Mouse (Mus musculus): ENCODE data around the gene Wipi1. TPM values are rescaled to one million over a fixed set of nuclear protein-coding genes. Genes with fewer than 3 reads are reported as not detected.

Wipi1 gene
- polyA plus RNA-seq, 1 experiment from 2014 or later, result 36.7 TPM

DNA sequence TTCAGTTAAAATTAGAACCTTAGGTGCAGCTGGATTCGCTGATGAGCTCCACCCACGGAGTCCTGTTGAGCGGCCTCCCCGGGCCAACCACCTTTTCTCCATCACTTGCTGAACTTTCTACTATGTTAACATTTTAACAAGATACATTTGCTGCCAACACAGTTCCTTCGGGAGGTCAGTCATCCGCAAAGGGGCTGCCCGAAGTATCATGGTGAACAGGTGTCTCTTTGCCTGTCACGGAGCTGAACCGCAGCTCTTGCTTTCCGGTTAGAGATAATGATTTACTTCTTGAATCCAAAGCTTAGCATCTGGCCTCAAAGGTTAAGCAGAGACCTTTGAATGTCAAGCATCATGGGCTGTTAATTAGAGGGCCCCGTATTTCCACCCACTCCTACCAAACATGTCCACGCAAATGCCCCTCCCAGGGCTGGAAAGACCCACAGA lies 66.0 kb downstream of the Wipi1 start:
- ChIA-PET POLR2A (interaction anchor here (0.7 to 1.0 kb wide), 3 partner anchors 16 to 246 kb away, joined by 3 read pairs; no protein-coding TSS in a partner anchor), CTCF (interaction anchor here (1.0 to 1.2 kb wide), 2 partner anchors 9 to 28 kb away, joined by 3 to 4 read pairs; no protein-coding TSS in a partner anchor)
- in situ Hi-C loops (cut with MboI; ENCODE audit: low pct_unique_long_range_greater_than_20kb), result no loop called here
- no peak for ATAC-seq
- TF ChIP-seq CTCF (IDR thresholded peaks at IDR 0.05), result no peak
- H3K27me3 ChIP-seq, result no peaks in the 10 kb centered on the region
- DNase-seq (ENCODE audit: low read depth, low spot score), result no peak

DNA sequence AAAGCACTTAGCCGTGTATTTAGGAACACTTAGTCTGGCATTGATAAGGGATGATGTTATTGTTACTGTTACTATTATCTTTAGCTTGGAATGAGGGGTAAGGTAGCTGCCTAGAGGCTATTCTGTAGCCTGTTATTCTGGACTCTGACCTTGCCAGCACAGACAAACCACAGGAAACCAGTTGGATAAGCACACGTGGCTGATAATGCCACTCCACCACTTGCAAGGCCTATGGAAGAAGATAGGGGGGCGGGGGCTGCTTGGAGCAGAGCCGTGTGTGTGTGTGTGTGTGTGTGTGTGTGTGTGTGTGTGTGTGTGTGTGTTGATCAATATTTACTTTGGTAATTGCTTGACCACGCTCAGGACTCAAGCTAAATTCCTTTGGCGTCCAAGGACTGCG lies 66.5 kb downstream of the Wipi1 start:
- ChIA-PET CTCF (interaction anchor here (1.2 kb wide), 1 partner anchor 9 kb away, joined by 4 read pairs; no protein-coding TSS in a partner anchor), POLR2A (interaction anchor here (0.7 to 1.0 kb wide), 2 partner anchors 76 to 246 kb away, joined by 3 read pairs; no protein-coding TSS in a partner anchor)
- ATAC-seq, result no peak
- in situ Hi-C loops (cut with MboI; ENCODE audit: low pct_unique_long_range_greater_than_20kb), result no loop called here
- TF ChIP-seq CTCF (IDR thresholded peaks at IDR 0.05), result no peak
- no peaks in the 10 kb centered on the region for H3K27me3 ChIP-seq
- no peak for DNase-seq (ENCODE audit: low read depth, low spot score)

DNA sequence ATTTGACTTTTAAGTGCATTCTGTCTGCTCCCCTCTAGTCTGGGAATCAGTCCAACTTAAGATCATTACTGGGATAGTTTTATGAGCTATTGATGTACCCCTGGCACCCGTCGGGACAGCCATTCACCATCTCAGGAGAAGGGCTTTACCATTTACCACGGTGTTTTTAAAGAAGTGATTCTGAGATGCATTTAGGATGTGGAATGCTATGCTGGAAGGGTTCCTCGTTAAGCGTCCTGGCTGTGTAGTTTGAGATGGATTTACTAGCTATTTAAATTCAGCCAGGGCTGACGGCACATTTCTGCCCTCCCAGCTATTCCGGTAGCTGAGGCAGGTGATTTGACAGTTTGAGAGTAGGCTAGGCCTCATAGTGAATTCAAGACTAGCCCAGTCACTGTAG lies 67.3 kb downstream of the Wipi1 start:
- no peak for TF ChIP-seq CTCF (IDR thresholded peaks at IDR 0.05)
- CTCF ChIA-PET, result interaction anchor here (0.8 to 1.0 kb wide), 2 partner anchors 18 to 56 kb away, joined by 3 read pairs; no protein-coding TSS in a partner anchor
- POLR2A ChIA-PET, result no interaction called here
- ATAC-seq (no peak), DNase-seq (ENCODE audit: low read depth, low spot score) (no peak)
- no peaks in the 10 kb centered on the region for H3K27me3 ChIP-seq
- in situ Hi-C loops (cut with MboI; ENCODE audit: low pct_unique_long_range_greater_than_20kb), result no loop called here

DNA sequence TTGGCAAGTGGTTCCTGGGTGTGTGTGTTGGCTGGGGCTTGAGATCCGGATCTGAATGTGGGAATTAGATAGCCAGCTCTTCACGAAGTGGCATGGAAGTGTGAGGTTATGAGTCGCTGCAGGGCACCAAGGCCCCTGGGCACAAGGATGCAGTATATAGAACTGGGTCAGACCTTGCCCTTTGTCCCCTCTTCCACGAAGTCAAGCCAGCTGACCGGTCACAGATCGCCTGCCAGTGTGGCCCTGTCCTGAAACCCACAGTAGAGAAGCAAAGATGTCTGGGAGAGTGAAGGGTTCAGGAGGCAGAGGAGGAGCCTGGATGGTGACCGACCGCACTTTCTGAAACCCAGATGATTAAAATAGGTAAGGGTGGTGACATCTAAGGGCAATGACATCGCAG lies 68.3 kb downstream of the Wipi1 start:
- DNase-seq (ENCODE audit: low read depth, low spot score), result no peak
- ChIA-PET POLR2A (no interaction called here), CTCF (interaction anchor here (1.0 to 1.2 kb wide), 2 partner anchors 14 to 55 kb away, joined by 3 read pairs; no protein-coding TSS in a partner anchor)
- in situ Hi-C loops (cut with MboI; ENCODE audit: low pct_unique_long_range_greater_than_20kb), result no loop called here
- no peak for TF ChIP-seq CTCF (IDR thresholded peaks at IDR 0.05)
- ATAC-seq, result no peak
- H3K27me3 ChIP-seq, result no peaks in the 10 kb centered on the region

DNA sequence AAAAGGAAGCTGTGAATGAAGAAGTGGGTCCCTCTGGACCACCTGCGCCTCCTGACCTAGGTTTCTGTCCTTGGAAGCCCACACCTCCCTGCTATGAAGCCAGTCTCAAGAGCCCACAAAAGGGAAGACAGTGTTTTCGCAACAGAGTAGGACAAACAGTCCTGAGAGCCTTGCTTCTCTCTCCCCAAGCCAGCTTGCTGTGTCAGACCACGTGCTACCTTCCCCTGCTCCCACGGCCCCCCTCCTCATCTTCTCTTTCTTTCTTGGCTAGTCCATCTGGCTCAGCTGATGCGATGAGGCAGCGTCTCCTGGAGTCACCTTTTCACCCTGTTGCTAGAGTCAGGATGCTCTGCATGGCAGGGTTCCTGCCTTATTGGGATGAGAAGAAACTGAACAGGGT lies 72.5 kb downstream of the Wipi1 start:
- no peaks in the 10 kb centered on the region for H3K27me3 ChIP-seq
- DNase-seq (ENCODE audit: low read depth, low spot score), result no peak
- ChIA-PET POLR2A (no interaction called here), CTCF (interaction anchor here (1.0 kb wide), 1 partner anchor 15 kb away, joined by 5 read pairs; no protein-coding TSS in a partner anchor)
- no peak for ATAC-seq
- in situ Hi-C loops (cut with MboI; ENCODE audit: low pct_unique_long_range_greater_than_20kb), result no loop called here
- no peak for TF ChIP-seq CTCF (IDR thresholded peaks at IDR 0.05)

DNA sequence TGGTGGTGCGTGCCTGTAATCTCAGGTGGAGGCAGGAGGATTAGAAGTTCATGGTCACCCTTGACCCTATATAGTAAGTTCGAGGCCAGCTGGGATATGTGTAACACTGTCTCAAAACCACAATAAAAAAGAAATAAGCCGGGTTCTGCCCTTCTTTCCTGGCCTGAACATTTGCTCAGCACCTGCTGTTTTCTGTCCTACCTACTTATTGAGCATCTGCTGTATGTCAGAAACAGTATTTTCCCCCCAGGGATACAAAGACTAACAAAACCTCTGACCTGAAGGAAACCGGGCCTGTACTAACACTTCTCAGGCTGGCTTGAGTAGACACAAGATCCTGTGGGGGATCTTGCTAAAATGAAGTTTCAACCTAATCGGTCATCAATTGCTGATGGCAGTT lies 74.8 kb downstream of the Wipi1 start:
- ChIA-PET POLR2A (interaction anchor here (0.6 kb wide), 1 partner anchor 708 kb away, joined by 3 read pairs; no protein-coding TSS in a partner anchor), CTCF (interaction anchor here (1.3 kb wide), 1 partner anchor 9 kb away, joined by 4 read pairs; no protein-coding TSS in a partner anchor)
- in situ Hi-C loops (cut with MboI; ENCODE audit: low pct_unique_long_range_greater_than_20kb), result no loop called here
- no peaks in the 10 kb centered on the region for H3K27me3 ChIP-seq
- ATAC-seq (no peak), DNase-seq (ENCODE audit: low read depth, low spot score) (no peak)
- no peak for TF ChIP-seq CTCF (IDR thresholded peaks at IDR 0.05)

DNA sequence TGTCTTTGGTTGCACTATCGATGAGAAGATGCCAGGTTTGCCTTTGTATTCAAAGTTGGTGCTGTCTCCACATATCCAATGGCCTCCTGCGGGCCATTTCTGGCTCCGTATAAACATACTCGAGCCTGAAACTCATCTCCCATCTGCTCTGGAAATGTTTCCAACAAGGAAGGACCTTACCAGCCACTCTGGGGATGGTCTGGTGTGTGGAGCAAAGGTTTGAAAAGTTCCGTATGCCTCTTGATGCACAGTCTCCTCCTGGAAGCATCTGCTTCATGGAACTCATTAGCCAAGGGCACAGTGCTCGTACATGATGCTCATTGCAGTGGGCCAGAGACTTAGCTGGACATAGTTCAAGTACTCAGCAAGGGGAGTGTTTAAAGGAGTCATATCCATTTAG lies 75.8 kb downstream of the Wipi1 start:
- TF ChIP-seq CTCF (IDR thresholded peaks at IDR 0.05), result no peak
- CTCF ChIA-PET, result interaction anchor here (1.3 kb wide), 1 partner anchor 10 kb away, joined by 4 read pairs; no protein-coding TSS in a partner anchor
- H3K27me3 ChIP-seq, result no peaks in the 10 kb centered on the region
- ATAC-seq (no peak), DNase-seq (ENCODE audit: low read depth, low spot score) (no peak)
- POLR2A ChIA-PET, result no interaction called here
- in situ Hi-C loops (cut with MboI; ENCODE audit: low pct_unique_long_range_greater_than_20kb), result no loop called here

DNA sequence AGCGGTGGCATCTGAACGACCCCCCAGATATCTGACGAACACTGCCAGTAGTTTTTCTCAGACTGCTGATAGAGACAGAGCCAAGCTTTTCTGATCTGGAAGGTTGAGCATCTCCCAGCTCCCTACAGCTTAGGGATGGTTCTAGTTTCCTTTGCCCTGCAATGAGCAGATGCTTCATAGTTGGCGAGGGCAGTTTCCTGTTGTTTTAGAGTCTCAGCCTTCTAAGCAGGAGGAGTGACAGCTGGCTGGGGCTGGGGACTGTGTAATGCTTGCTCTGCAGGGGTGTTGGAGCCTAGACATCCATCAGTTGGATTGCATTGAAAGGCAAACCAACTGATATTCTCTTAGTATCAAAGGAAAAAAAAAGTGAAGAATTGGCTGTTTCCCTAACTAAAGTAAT lies 81.7 kb downstream of the Wipi1 start:
- in situ Hi-C loops (cut with MboI; ENCODE audit: low pct_unique_long_range_greater_than_20kb), result no loop called here
- no peak for TF ChIP-seq CTCF (IDR thresholded peaks at IDR 0.05)
- peak; percentile 29 for ATAC-seq
- ChIA-PET POLR2A (no interaction called here), CTCF (no interaction called here)
- H3K27me3 ChIP-seq, result no peaks in the 10 kb centered on the region
- DNase-seq (ENCODE audit: low read depth, low spot score), result no peak

DNA sequence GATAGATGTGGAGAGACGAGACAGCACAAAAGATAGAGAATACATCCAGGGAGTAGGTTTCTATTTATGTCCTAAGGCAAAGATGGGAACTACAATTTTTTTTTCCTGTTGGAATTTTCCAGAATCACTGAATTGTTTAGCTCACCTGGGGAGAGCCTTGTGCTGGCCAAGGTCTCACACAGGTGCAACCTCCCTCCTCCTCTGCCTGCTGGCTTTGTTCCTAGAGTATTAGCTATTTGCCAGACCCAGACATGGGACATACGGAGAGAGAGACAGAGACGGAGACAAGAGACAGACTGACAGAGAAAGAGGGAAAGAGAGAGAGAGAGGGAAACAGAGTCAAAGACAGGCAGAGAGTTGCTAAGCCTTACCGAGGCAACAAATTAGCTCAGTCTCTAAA lies 86.2 kb downstream of the Wipi1 start:
- no peak for DNase-seq (ENCODE audit: low read depth, low spot score)
- ATAC-seq, result no peak
- POLR2A ChIA-PET, result no interaction called here
- in situ Hi-C loops (cut with MboI; ENCODE audit: low pct_unique_long_range_greater_than_20kb), result no loop called here
- no peak for TF ChIP-seq CTCF (IDR thresholded peaks at IDR 0.05)
- CTCF ChIA-PET, result no interaction called here
- no peaks in the 10 kb centered on the region for H3K27me3 ChIP-seq

DNA sequence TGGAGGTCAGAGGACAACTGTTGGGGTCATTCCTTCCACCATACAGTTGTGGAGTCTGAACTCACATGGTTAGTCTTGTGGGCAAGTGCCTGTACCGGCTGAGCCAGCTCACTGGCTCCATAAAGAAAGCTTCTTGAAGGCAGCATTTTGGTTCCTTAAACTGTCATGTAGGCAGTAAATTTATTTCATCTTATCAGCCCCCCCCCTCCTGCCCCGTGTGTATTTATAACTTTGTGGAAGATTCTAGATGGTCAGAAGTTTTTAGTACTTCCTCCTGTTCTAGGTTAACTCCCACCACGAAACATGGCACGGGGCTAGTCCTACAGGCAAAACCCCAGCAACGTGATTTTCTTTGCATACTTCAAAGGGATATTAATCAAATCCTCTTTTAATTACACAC lies 86.9 kb downstream of the Wipi1 start:
- no peaks in the 10 kb centered on the region for H3K27me3 ChIP-seq
- CTCF ChIA-PET, result interaction anchor here (1.7 kb wide), 1 partner anchor 14 kb away, joined by 5 read pairs; no protein-coding TSS in a partner anchor
- POLR2A ChIA-PET, result no interaction called here

More for the DNA sequence above, 86.9 kb downstream of the Wipi1 start:
- DNase-seq (ENCODE audit: low read depth, low spot score) (no peak), ATAC-seq (no peak)
- no peak for TF ChIP-seq CTCF (IDR thresholded peaks at IDR 0.05)
- in situ Hi-C loops (cut with MboI; ENCODE audit: low pct_unique_long_range_greater_than_20kb), result no loop called here

Other genes with a start within 250 kb of the Wipi1 start
- gene Gna13, start 249.1 kb downstream of the Wipi1 start, polyA plus RNA-seq (2021), result 50.4 TPM
- gene 9930022D16Rik, start 198.1 kb downstream of the Wipi1 start, polyA plus RNA-seq (2021), result not detected
- gene Amz2, start 186.0 kb downstream of the Wipi1 start, polyA plus RNA-seq (2021), result 48.6 TPM
- 1.1 TPM for gene Arsg, start 138.6 kb downstream of the Wipi1 start, polyA plus RNA-seq (2021)
- gene Slc16a6, start 138.4 kb downstream of the Wipi1 start, polyA plus RNA-seq (2021), result 1.2 TPM
- 258 TPM for gene Prkar1a, start 37.4 kb upstream of the Wipi1 start, polyA plus RNA-seq (2021)
- gene Fam20a, start 110.3 kb upstream of the Wipi1 start, polyA plus RNA-seq (2021), result 0.14 TPM
- gene 1700012B07Rik, start 216.1 kb upstream of the Wipi1 start, polyA plus RNA-seq (2021), result not detected

Data from Patski (cell line).